Mouse (Mus musculus) ovary, postnatal 36 days (tissue): ENCODE results near the gene Epb41l4b.

Experiments
- DNase-seq: peaks from one replicate; pipeline ENCODE4 v3.0.0; 2022; ENCODE audit warnings: low spot score, mixed read lengths

Gene Epb41l4b

GRCm38 (mm10) chr4:57010919-57011318, 132.3 kb downstream of the Epb41l4b start:
- no peak for DNase-seq

GRCm38 (mm10) chr4:57010425-57010824, 132.8 kb downstream of the Epb41l4b start:
- no peak for DNase-seq

GRCm38 (mm10) chr4:57007717-57008116, 135.5 kb downstream of the Epb41l4b start:
- DNase-seq: no peak

- DNase-seq: no peak
Measured at GRCm38 (mm10) chr4:57005011-57005410, 138.2 kb downstream of the Epb41l4b start.

GRCm38 (mm10) chr4:57003886-57004285, 139.4 kb downstream of the Epb41l4b start:
- DNase-seq: no peak

- DNase-seq: no peak
Measured at GRCm38 (mm10) chr4:57002751-57003150, 140.5 kb downstream of the Epb41l4b start.

GRCm38 (mm10) chr4:57001437-57001836, 141.8 kb downstream of the Epb41l4b start:
- DNase-seq: no peak

GRCm38 (mm10) chr4:56993331-56993730, 149.9 kb downstream of the Epb41l4b start:
- no peak for DNase-seq

- DNase-seq: no peak
Measured at GRCm38 (mm10) chr4:56991951-56992350, 151.3 kb downstream of the Epb41l4b start.

- peak; percentile 24 for DNase-seq
Measured at GRCm38 (mm10) chr4:56990215-56990584, 153.0 kb downstream of the Epb41l4b start, which contains the start of gene Frrs1l. Frrs1l (minus strand) TSS chr4:56990391.

GRCm38 (mm10) chr4:56989431-56990214, 153.6 kb downstream of the Epb41l4b start:
- DNase-seq: no peak

- no peak for DNase-seq
Measured at GRCm38 (mm10) chr4:56965586-56966179, 177.6 kb downstream of the Epb41l4b start.

GRCm38 (mm10) chr4:56963687-56964086, 179.6 kb downstream of the Epb41l4b start:
- no peak for DNase-seq

GRCm38 (mm10) chr4:56961320-56961925, 181.8 kb downstream of the Epb41l4b start:
- no peak for DNase-seq

- DNase-seq: no peak
Measured at GRCm38 (mm10) chr4:56957518-56957917, 185.7 kb downstream of the Epb41l4b start.

- no peak for DNase-seq
Measured at GRCm38 (mm10) chr4:56953235-56953634, 190.0 kb downstream of the Epb41l4b start.

GRCm38 (mm10) chr4:56951701-56952100, 191.5 kb downstream of the Epb41l4b start:
- no peak for DNase-seq

- DNase-seq: no peak
Measured at GRCm38 (mm10) chr4:56949494-56949893, 193.7 kb downstream of the Epb41l4b start.

- DNase-seq: peak; percentile 93
Measured at GRCm38 (mm10) chr4:56946641-56947640, 196.3 kb downstream of the Epb41l4b start, which contains the start of gene Tmem245. Tmem245 (minus strand) TSS chr4:56947437.

- DNase-seq: no peak
Measured at GRCm38 (mm10) chr4:56946180-56946579, 197.1 kb downstream of the Epb41l4b start.

GRCm38 (mm10) chr4:56944286-56944685, 199.0 kb downstream of the Epb41l4b start:
- no peak for DNase-seq

- DNase-seq: no peak
Measured at GRCm38 (mm10) chr4:56943258-56943657, 200.0 kb downstream of the Epb41l4b start.
